Mouse (Mus musculus): ENCODE measurements around the gene D10Jhu81e. TPM values are rescaled to one million over a fixed set of nuclear protein-coding genes. Genes with fewer than 3 reads are reported as not detected.

D10Jhu81e gene
- polyA plus RNA-seq, 1 experiment from 2014 or later: 17.7 TPM

- Histone ChIP-seq H3K4me3 (no peak overlapping the region), H3K27me3 (ENCODE audit: low read depth, poor library complexity, severe bottlenecking) (no peaks in the 10 kb centered on the region), H3K27ac (replicated peaks) (no peak overlapping the region), H3K4me1 (peaks cover 10% of the 10 kb centered on the region; the same call in 1 of the 2 replicates), H3K36me3 (peaks cover 91% of the 10 kb centered on the region), H3K9me3 (replicated peaks) (no peaks in the 10 kb centered on the region)
- WGBS: 94% methylated on average over 5 of the region's 5 CpGs
- DNase-seq (ENCODE audit: low spot score): no peak
These were observed 4.9 kb upstream of the D10Jhu81e start for GRCm38 (mm10) chr10:78174474-78174873.

GRCm38 (mm10) chr10:78171581-78171980 is 2.0 kb upstream of the D10Jhu81e start:
- H3K9me3 ChIP-seq (replicated peaks): no peaks in the 10 kb centered on the region
- H3K4me3 ChIP-seq: no peak overlapping the region
- no peak for DNase-seq (ENCODE audit: low spot score)
- H3K27ac ChIP-seq (replicated peaks): no peak overlapping the region
- 91% methylated on average over 9 of the region's 9 CpGs for WGBS
- no peaks in the 10 kb centered on the region for H3K27me3 ChIP-seq (ENCODE audit: low read depth, poor library complexity, severe bottlenecking)
- H3K36me3 ChIP-seq: peaks cover 74% of the 10 kb centered on the region
- H3K4me1 ChIP-seq: peaks cover 22% of the 10 kb centered on the region

- Histone ChIP-seq H3K27me3 (ENCODE audit: low read depth, poor library complexity, severe bottlenecking) (no peaks in the 10 kb centered on the region), H3K27ac (replicated peaks) (no peak overlapping the region), H3K4me1 (peaks cover 22% of the 10 kb centered on the region), H3K4me3 (no peak overlapping the region), H3K9me3 (replicated peaks) (no peaks in the 10 kb centered on the region), H3K36me3 (peaks cover 74% of the 10 kb centered on the region)
- 94% methylated on average over 7 of the region's 7 CpGs for WGBS
- no peak for DNase-seq (ENCODE audit: low spot score)
These were observed 1.5 kb upstream of the D10Jhu81e start for GRCm38 (mm10) chr10:78171057-78171456.

GRCm38 (mm10) chr10:78170445-78170844 is 863 bp upstream of the D10Jhu81e start:
- 59% methylated on average over 2 of the region's 2 CpGs for WGBS
- Histone ChIP-seq H3K9me3 (replicated peaks) (no peaks in the 10 kb centered on the region), H3K4me1 (peaks cover 22% of the 10 kb centered on the region), H3K36me3 (peaks cover 74% of the 10 kb centered on the region), H3K27ac (replicated peaks) (no peak overlapping the region), H3K27me3 (ENCODE audit: low read depth, poor library complexity, severe bottlenecking) (no peaks in the 10 kb centered on the region), H3K4me3 (peak overlapping the region; percentile 88; the same call in 1 of the 2 replicates)
- no peak for DNase-seq (ENCODE audit: low spot score)

- 88% methylated on average over 11 of the region's 11 CpGs for WGBS
- no peak for DNase-seq (ENCODE audit: low spot score)
- Histone ChIP-seq H3K9me3 (replicated peaks) (no peaks in the 10 kb centered on the region), H3K4me3 (peak overlapping the region; percentile 88), H3K36me3 (peaks cover 71% of the 10 kb centered on the region), H3K4me1 (peaks cover 22% of the 10 kb centered on the region), H3K27me3 (ENCODE audit: low read depth, poor library complexity, severe bottlenecking) (no peaks in the 10 kb centered on the region), H3K27ac (replicated peaks) (peak overlapping the region; percentile 89)
These were observed 790 bp downstream of the D10Jhu81e start for GRCm38 (mm10) chr10:78168792-78169191.

- no peak overlapping the region for H3K4me3 ChIP-seq
- H3K4me1 ChIP-seq: peaks cover 22% of the 10 kb centered on the region
- H3K27ac ChIP-seq (replicated peaks): no peak overlapping the region
- no peak for DNase-seq (ENCODE audit: low spot score)
- peaks cover 71% of the 10 kb centered on the region for H3K36me3 ChIP-seq
- no peaks in the 10 kb centered on the region for H3K27me3 ChIP-seq (ENCODE audit: low read depth, poor library complexity, severe bottlenecking)
- no peaks in the 10 kb centered on the region for H3K9me3 ChIP-seq (replicated peaks)
These were observed 1.8 kb downstream of the D10Jhu81e start for GRCm38 (mm10) chr10:78167775-78168174.

- WGBS: 94% methylated on average over 7 of the region's 7 CpGs
- no peak overlapping the region for H3K4me3 ChIP-seq
- no peak overlapping the region for H3K27ac ChIP-seq (replicated peaks)
- H3K27me3 ChIP-seq (ENCODE audit: low read depth, poor library complexity, severe bottlenecking): no peaks in the 10 kb centered on the region
- H3K36me3 ChIP-seq: peaks cover 71% of the 10 kb centered on the region
- no peaks in the 10 kb centered on the region for H3K9me3 ChIP-seq (replicated peaks)
- H3K4me1 ChIP-seq: peaks cover 22% of the 10 kb centered on the region
- DNase-seq (ENCODE audit: low spot score): no peak
These were observed 2.2 kb downstream of the D10Jhu81e start for GRCm38 (mm10) chr10:78167333-78167732.

- peaks cover 21% of the 10 kb centered on the region for H3K4me1 ChIP-seq
- H3K4me3 ChIP-seq: no peak overlapping the region
- peaks cover 55% of the 10 kb centered on the region for H3K36me3 ChIP-seq
- no peaks in the 10 kb centered on the region for H3K9me3 ChIP-seq (replicated peaks)
- H3K27me3 ChIP-seq (ENCODE audit: low read depth, poor library complexity, severe bottlenecking): no peaks in the 10 kb centered on the region
- no peak for DNase-seq (ENCODE audit: low spot score)
- 94% methylated on average over 21 of the region's 21 CpGs for WGBS
- no peak overlapping the region for H3K27ac ChIP-seq (replicated peaks)
These were observed 4.2 kb downstream of the D10Jhu81e start for GRCm38 (mm10) chr10:78165256-78166005.

GRCm38 (mm10) chr10:78164786-78165185 is 4.8 kb downstream of the D10Jhu81e start:
- no peak for DNase-seq (ENCODE audit: low spot score)
- no peak overlapping the region for H3K27ac ChIP-seq (replicated peaks)
- no peak overlapping the region for H3K4me3 ChIP-seq
- WGBS: 93% methylated on average over 12 of the region's 12 CpGs
- no peaks in the 10 kb centered on the region for H3K27me3 ChIP-seq (ENCODE audit: low read depth, poor library complexity, severe bottlenecking)
- H3K4me1 ChIP-seq: peaks cover 16% of the 10 kb centered on the region
- H3K9me3 ChIP-seq (replicated peaks): no peaks in the 10 kb centered on the region
- peaks cover 55% of the 10 kb centered on the region for H3K36me3 ChIP-seq

- no peak overlapping the region for H3K27ac ChIP-seq (replicated peaks)
- H3K27me3 ChIP-seq (ENCODE audit: low read depth, poor library complexity, severe bottlenecking): no peaks in the 10 kb centered on the region
- peaks cover 55% of the 10 kb centered on the region for H3K36me3 ChIP-seq
- no peaks in the 10 kb centered on the region for H3K9me3 ChIP-seq (replicated peaks)
- no peak overlapping the region for H3K4me3 ChIP-seq
- peak; percentile 43 for DNase-seq (ENCODE audit: low spot score)
- peaks cover 15% of the 10 kb centered on the region for H3K4me1 ChIP-seq
- 36% methylated on average over 4 of the region's 4 CpGs for WGBS
These were observed 5.7 kb downstream of the D10Jhu81e start for GRCm38 (mm10) chr10:78163923-78164322.

- peaks cover 55% of the 10 kb centered on the region for H3K36me3 ChIP-seq
- WGBS: 93% methylated on average over 9 of the region's 9 CpGs
- peaks cover 9% of the 10 kb centered on the region for H3K4me1 ChIP-seq
- no peaks in the 10 kb centered on the region for H3K27me3 ChIP-seq (ENCODE audit: low read depth, poor library complexity, severe bottlenecking)
- DNase-seq (ENCODE audit: low spot score): no peak
- no peak overlapping the region for H3K27ac ChIP-seq (replicated peaks)
- H3K4me3 ChIP-seq: no peak overlapping the region
- no peaks in the 10 kb centered on the region for H3K9me3 ChIP-seq (replicated peaks)
These were observed 6.3 kb downstream of the D10Jhu81e start for GRCm38 (mm10) chr10:78163241-78163640.

GRCm38 (mm10) chr10:78162646-78163045 is 6.9 kb downstream of the D10Jhu81e start:
- peaks cover 9% of the 10 kb centered on the region for H3K4me1 ChIP-seq

GRCm38 (mm10) chr10:78161096-78161495 is 8.5 kb downstream of the D10Jhu81e start:
- H3K9me3 ChIP-seq (replicated peaks): no peaks in the 10 kb centered on the region
- 88% methylated on average over 8 of the region's 8 CpGs for WGBS

More at GRCm38 (mm10) chr10:78162646-78163045, 6.9 kb downstream of the D10Jhu81e start:
- H3K9me3 ChIP-seq (replicated peaks): no peaks in the 10 kb centered on the region
- no peak overlapping the region for H3K4me3 ChIP-seq
- H3K36me3 ChIP-seq: peaks cover 54% of the 10 kb centered on the region
- no peak overlapping the region for H3K27ac ChIP-seq (replicated peaks)
- no peak for DNase-seq (ENCODE audit: low spot score)
- 92% methylated on average over 12 of the region's 12 CpGs for WGBS
- H3K27me3 ChIP-seq (ENCODE audit: low read depth, poor library complexity, severe bottlenecking): no peaks in the 10 kb centered on the region

More at GRCm38 (mm10) chr10:78161096-78161495, 8.5 kb downstream of the D10Jhu81e start:
- H3K36me3 ChIP-seq: peaks cover 38% of the 10 kb centered on the region
- H3K4me3 ChIP-seq: no peak overlapping the region
- H3K27me3 ChIP-seq (ENCODE audit: low read depth, poor library complexity, severe bottlenecking): no peaks in the 10 kb centered on the region
- DNase-seq (ENCODE audit: low spot score): no peak
- H3K27ac ChIP-seq (replicated peaks): no peak overlapping the region
- H3K4me1 ChIP-seq: peaks cover 9% of the 10 kb centered on the region
